Mouse (Mus musculus) stomach, postnatal 0 days (tissue): ENCODE results near the gene Il25. TPM values are rescaled to one million over a fixed set of nuclear protein-coding genes. Genes with fewer than 3 reads are reported as not detected.

ENCODE experiments used
- ATAC-seq: fragments of 200-750 bp; cut with Nextera tagmentation; 2 replicates; pipeline ENCODE4 v1.8.0; 2017; ENCODE audit not compliant: low FRiP score, low TSS enrichment
- DNase-seq: peaks from one replicate; pipeline ENCODE4 v3.0.0-alpha.2; 2016; ENCODE audit warnings: low spot score
- H3K27ac ChIP-seq: fragments of 300-500 bp; sonication (generic); replicated peaks from 2 replicates; pipeline ENCODE4 v1.5.1; 2014; ENCODE audit warnings: mild to moderate bottlenecking, control low read depth
- H3K27me3 ChIP-seq: fragments of 300-500 bp; sonication (generic); 2 replicates; pipeline ENCODE4 v1.6.1; 2014; ENCODE audit warnings: low read length; ENCODE audit not compliant: control insufficient read depth, insufficient read depth
- H3K36me3 ChIP-seq: fragments of 300-500 bp; sonication (generic); 2 replicates; pipeline ENCODE4 v1.6.1; 2014; ENCODE audit warnings: low read length, mixed read lengths; ENCODE audit not compliant: control insufficient read depth, insufficient read depth
- H3K4me1 ChIP-seq: fragments of 300-500 bp; sonication (generic); replicated peaks from 2 replicates; pipeline ENCODE4 v1.6.1; 2014; ENCODE audit warnings: antibody characterized with exemption; ENCODE audit not compliant: control insufficient read depth, insufficient read depth
- H3K4me2 ChIP-seq: fragments of 300-500 bp; sonication (generic); replicated peaks from 2 replicates; pipeline ENCODE4 v1.6.1; 2014; ENCODE audit warnings: low read depth, mild to moderate bottlenecking, control low read depth, moderate library complexity
- H3K4me3 ChIP-seq: fragments of 300-500 bp; sonication (generic); 2 replicates; pipeline ENCODE4 v1.5.1; 2014; ENCODE audit warnings: low read depth, low read length, control low read depth
- H3K9ac ChIP-seq: fragments of 300-500 bp; sonication (generic); 2 replicates; pipeline ENCODE4 v1.6.1; 2014; ENCODE audit warnings: mild to moderate bottlenecking, low read length, control low read depth, mixed read lengths
- H3K9me3 ChIP-seq: fragments of 300-500 bp; sonication (generic); 2 replicates; pipeline ENCODE4 v1.6.1; 2016; ENCODE audit warnings: low read length; ENCODE audit not compliant: control insufficient read depth
- CTCF ChIP-seq: IDR thresholded peaks from 2 replicates; pipeline ENCODE4 v1.5.1; 2016; ENCODE audit warnings: antibody characterized with exemption, low read depth, mild to moderate bottlenecking, moderate library complexity
- EP300 ChIP-seq: optimal IDR thresholded peaks from 2 replicates; pipeline ENCODE3; 2016; ENCODE audit warnings: antibody characterized with exemption
- WGBS: fragments of 180-500 bp; shearing (Covaris S2); extraction: QIAGEN DNeasy Blood & Tissue Kit; methylation state at CpG from one replicate; pipeline ENCODE4 v1.1.7; 2014; 5-methylcytosine and 5-hydroxymethylcytosine counted together
- polyA plus RNA-seq: library from polyadenylated mRNA; unstranded; fragments of >200 nt; fragmentation: Nextera tagmentation; extraction: Ambion mirVana; gene quantifications from 2 replicates; pipeline ENCODE4 v1.2.1, GENCODE M21; 2015

The Il25 gene
- polyA plus RNA-seq, 1 experiment from 2014 or later = 0.15 TPM

GRCm38 (mm10) chr14:54948781-54949180 lies 16.3 kb downstream of the Il25 start:
- DNase-seq (no peak), ATAC-seq (no peak)
- H3K9me3 ChIP-seq = no peaks in the 10 kb centered on the region
- no peak overlapping the region for H3K9ac ChIP-seq
- WGBS = 86% methylated on average over 9 of the region's 9 CpGs
- H3K4me3 ChIP-seq = no peak overlapping the region
- no peak overlapping the region for H3K27ac ChIP-seq
- no peaks in the 10 kb centered on the region for H3K36me3 ChIP-seq
- H3K4me1 ChIP-seq = no peaks in the 10 kb centered on the region
- H3K27me3 ChIP-seq = no peaks in the 10 kb centered on the region
- no peak overlapping the region for H3K4me2 ChIP-seq
- TF ChIP-seq EP300 = no peak
- TF ChIP-seq CTCF = no peak

GRCm38 (mm10) chr14:54950493-54950892 lies 18.0 kb downstream of the Il25 start:
- WGBS = 61% methylated on average over 12 of the region's 12 CpGs
- no peak for TF ChIP-seq CTCF
- no peak for TF ChIP-seq EP300
- Histone ChIP-seq H3K4me2 (no peak overlapping the region), H3K27ac (no peak overlapping the region), H3K9me3 (no peaks in the 10 kb centered on the region), H3K4me3 (no peak overlapping the region), H3K36me3 (no peaks in the 10 kb centered on the region), H3K27me3 (no peaks in the 10 kb centered on the region), H3K4me1 (no peaks in the 10 kb centered on the region), H3K9ac (no peak overlapping the region)
- ATAC-seq (no peak), DNase-seq (no peak)

- no peak overlapping the region for H3K27ac ChIP-seq
- no peak for DNase-seq
- no peak overlapping the region for H3K4me3 ChIP-seq
- H3K9me3 ChIP-seq = no peaks in the 10 kb centered on the region
- no peak for ATAC-seq
- H3K4me2 ChIP-seq = no peak overlapping the region
- no peaks in the 10 kb centered on the region for H3K36me3 ChIP-seq
- no peak for TF ChIP-seq CTCF
- TF ChIP-seq EP300 = no peak
- WGBS = 88% methylated on average over 6 of the region's 6 CpGs
- H3K9ac ChIP-seq = no peak overlapping the region
- no peaks in the 10 kb centered on the region for H3K27me3 ChIP-seq
- no peaks in the 10 kb centered on the region for H3K4me1 ChIP-seq
These were observed 19.1 kb downstream of the Il25 start for GRCm38 (mm10) chr14:54951587-54951986.

- 89% methylated on average over 8 of the region's 8 CpGs for WGBS
- H3K9me3 ChIP-seq = no peaks in the 10 kb centered on the region
- no peak overlapping the region for H3K27ac ChIP-seq
- H3K9ac ChIP-seq = no peak overlapping the region
- no peak for TF ChIP-seq EP300
- no peak overlapping the region for H3K4me2 ChIP-seq
- H3K36me3 ChIP-seq = no peaks in the 10 kb centered on the region
- H3K4me1 ChIP-seq = no peaks in the 10 kb centered on the region
- ATAC-seq = no peak
- no peak for DNase-seq
- H3K27me3 ChIP-seq = no peaks in the 10 kb centered on the region
- H3K4me3 ChIP-seq = no peak overlapping the region
These were observed 21.2 kb downstream of the Il25 start for GRCm38 (mm10) chr14:54953664-54954206.

- Histone ChIP-seq H3K9ac (no peak overlapping the region), H3K4me3 (no peak overlapping the region), H3K4me1 (no peaks in the 10 kb centered on the region), H3K4me2 (no peak overlapping the region), H3K9me3 (no peaks in the 10 kb centered on the region), H3K36me3 (no peaks in the 10 kb centered on the region), H3K27ac (no peak overlapping the region), H3K27me3 (no peaks in the 10 kb centered on the region)
- no peak for TF ChIP-seq EP300
- TF ChIP-seq CTCF = no peak
- no peak for DNase-seq
- no peak for ATAC-seq
- WGBS = 67% methylated on average over 3 of the region's 3 CpGs
These were observed 22.0 kb downstream of the Il25 start for GRCm38 (mm10) chr14:54954474-54954873.

GRCm38 (mm10) chr14:54955481-54955880 lies 23.0 kb downstream of the Il25 start:
- no peak overlapping the region for H3K4me3 ChIP-seq
- no peak overlapping the region for H3K4me2 ChIP-seq
- DNase-seq (no peak), ATAC-seq (no peak)
- no peaks in the 10 kb centered on the region for H3K4me1 ChIP-seq
- 70% methylated on average over 3 of the region's 3 CpGs for WGBS
- TF ChIP-seq EP300 (no peak), CTCF (no peak)
- H3K9me3 ChIP-seq = no peaks in the 10 kb centered on the region
- H3K27ac ChIP-seq = no peak overlapping the region
- no peaks in the 10 kb centered on the region for H3K36me3 ChIP-seq
- no peak overlapping the region for H3K9ac ChIP-seq
- no peaks in the 10 kb centered on the region for H3K27me3 ChIP-seq
